Mouse (Mus musculus): ENCODE results near the gene Ube4a. TPM values are rescaled to one million over a fixed set of nuclear protein-coding genes. Genes with fewer than 3 reads are reported as not detected.

Gene Ube4a
- polyA plus RNA-seq, 1 experiment from 2014 or later, result 14.7 TPM

DNA sequence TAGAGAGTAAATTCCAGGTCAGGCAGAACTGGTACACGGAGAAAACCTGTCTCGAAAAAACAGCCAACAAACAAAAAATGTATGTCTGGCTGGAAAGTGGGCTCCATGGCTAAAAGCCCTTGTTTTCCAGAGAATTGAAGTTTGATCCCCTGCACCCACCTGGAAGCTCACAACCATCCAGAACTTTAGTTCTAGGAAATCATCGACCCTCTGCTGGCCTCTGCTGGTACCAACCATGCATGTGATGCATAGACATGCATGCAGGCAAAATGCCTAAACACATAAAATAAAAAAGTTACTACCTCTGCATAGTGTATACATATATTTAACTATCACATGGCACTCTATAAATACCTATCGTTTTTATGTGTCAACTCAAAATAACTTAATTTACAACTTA, 65.0 kb downstream of the Ube4a start:
- no peak overlapping the region for H3K4me3 ChIP-seq
- 62% methylated on average over 4 of the region's 4 CpGs for WGBS
- no peaks in the 10 kb centered on the region for H3K36me3 ChIP-seq
- H3K9me3 ChIP-seq (replicated peaks), result no peaks in the 10 kb centered on the region
- no peak overlapping the region for H3K27ac ChIP-seq
- H3K9ac ChIP-seq, result no peak overlapping the region
- no peak for ATAC-seq (replicated peaks; ENCODE audit: insufficient number of reproducible peaks, insufficient read depth, low FRiP score, low read depth)
- no peak overlapping the region for H3K4me2 ChIP-seq
- H3K4me1 ChIP-seq (replicated peaks), result peaks cover 13% of the 10 kb centered on the region
- H3K27me3 ChIP-seq, result no peaks in the 10 kb centered on the region

DNA sequence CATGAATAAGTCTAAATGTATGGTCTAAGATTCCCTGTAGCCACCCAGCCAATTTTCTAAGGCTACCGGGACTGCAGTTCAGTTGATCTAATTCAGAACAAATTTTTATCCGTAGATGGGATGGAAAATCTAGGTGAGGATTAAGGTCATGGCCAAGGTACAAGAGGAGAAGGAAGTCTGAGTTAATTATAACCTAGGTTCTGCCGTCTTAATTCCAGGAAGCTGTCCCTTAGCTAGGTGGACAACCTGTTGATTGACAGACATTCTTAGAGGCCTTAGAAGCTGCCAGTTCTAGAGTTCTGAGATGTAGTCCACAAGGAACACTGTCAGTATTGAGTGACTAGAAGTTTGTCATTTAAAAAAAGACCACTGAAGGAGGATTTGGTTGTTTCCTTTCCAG, 65.7 kb downstream of the Ube4a start:
- peaks cover 6% of the 10 kb centered on the region for H3K4me1 ChIP-seq (replicated peaks)
- no peak overlapping the region for H3K4me3 ChIP-seq
- H3K9ac ChIP-seq, result no peak overlapping the region
- no peaks in the 10 kb centered on the region for H3K27me3 ChIP-seq
- no peaks in the 10 kb centered on the region for H3K36me3 ChIP-seq
- no peak overlapping the region for H3K4me2 ChIP-seq
- H3K27ac ChIP-seq, result no peak overlapping the region
- ATAC-seq (replicated peaks; ENCODE audit: insufficient number of reproducible peaks, insufficient read depth, low FRiP score, low read depth), result no peak
- 55% methylated on average over 3 of the region's 3 CpGs for WGBS
- no peaks in the 10 kb centered on the region for H3K9me3 ChIP-seq (replicated peaks)

DNA sequence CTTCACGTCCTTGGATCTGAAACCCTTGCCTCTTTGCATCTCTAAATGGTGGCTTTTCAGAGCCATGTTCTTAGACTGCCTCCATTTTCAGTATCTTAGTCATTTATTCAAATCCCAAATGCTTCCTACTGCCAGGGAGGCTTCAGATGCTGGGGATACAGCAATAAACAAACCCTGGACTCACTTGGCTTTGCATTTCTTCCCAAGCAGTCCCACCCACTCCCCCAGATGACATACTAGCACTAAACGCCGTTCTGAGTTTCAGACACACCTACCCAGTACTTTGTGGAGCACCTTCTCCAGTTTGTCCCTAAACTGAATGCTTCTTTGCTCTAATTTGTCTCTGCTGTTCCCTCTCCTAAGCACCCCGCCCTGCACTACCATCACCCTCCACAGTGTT, 68.4 kb downstream of the Ube4a start:
- Histone ChIP-seq H3K4me1 (replicated peaks) (no peaks in the 10 kb centered on the region), H3K4me3 (no peak overlapping the region), H3K27ac (no peak overlapping the region), H3K27me3 (no peaks in the 10 kb centered on the region), H3K4me2 (no peak overlapping the region), H3K9ac (no peak overlapping the region), H3K36me3 (no peaks in the 10 kb centered on the region), H3K9me3 (replicated peaks) (no peaks in the 10 kb centered on the region)
- ATAC-seq (replicated peaks; ENCODE audit: insufficient number of reproducible peaks, insufficient read depth, low FRiP score, low read depth), result no peak
- WGBS, result 69% methylated on average over 4 of the region's 4 CpGs

DNA sequence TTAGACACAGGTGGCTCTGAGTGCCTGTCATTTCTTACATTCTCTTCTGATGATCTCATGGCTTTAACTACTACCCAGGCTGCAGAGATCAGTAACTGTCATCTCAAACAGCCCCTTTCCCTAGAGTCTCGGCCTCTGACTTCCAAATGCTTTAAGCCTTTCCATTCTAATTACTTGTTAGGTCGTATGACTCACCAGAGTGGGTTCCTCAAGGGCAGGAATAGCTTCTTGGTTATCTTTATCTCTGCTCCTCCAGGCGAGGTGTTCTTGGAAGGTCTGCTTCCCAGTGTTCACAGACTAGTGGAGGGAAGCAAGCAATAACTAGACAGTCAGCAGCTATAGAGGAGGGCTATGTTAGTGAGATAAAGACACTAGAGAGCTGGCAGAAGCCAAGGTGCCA, 72.7 kb downstream of the Ube4a start:
- no peaks in the 10 kb centered on the region for H3K4me1 ChIP-seq (replicated peaks)
- no peaks in the 10 kb centered on the region for H3K27me3 ChIP-seq
- ATAC-seq (replicated peaks; ENCODE audit: insufficient number of reproducible peaks, insufficient read depth, low FRiP score, low read depth), result no peak
- no peaks in the 10 kb centered on the region for H3K9me3 ChIP-seq (replicated peaks)
- H3K27ac ChIP-seq, result no peak overlapping the region
- no peak overlapping the region for H3K4me2 ChIP-seq
- no peak overlapping the region for H3K9ac ChIP-seq
- WGBS, result 25% methylated on average over 3 of the region's 3 CpGs
- H3K36me3 ChIP-seq, result no peaks in the 10 kb centered on the region
- H3K4me3 ChIP-seq, result no peak overlapping the region

DNA sequence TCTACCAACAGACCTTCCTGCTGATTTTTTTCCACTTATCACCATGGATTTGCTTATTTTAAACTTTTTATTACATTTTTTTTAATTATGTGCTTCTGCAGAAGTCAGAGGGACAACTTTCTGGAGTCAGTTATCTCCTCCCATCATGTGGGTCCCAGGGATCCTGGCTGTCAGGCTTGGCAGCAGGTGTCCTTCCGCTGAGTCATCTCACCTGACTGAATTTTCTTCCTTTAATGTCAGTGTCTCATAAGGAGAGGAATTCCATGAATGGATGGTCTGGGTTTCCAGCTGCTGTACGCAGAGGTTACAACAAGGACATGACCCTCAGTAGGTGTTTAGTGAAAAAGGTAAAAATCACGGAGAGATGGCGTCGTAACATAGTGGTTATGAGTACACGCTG, 74.2 kb downstream of the Ube4a start:
- Histone ChIP-seq H3K4me3 (no peak overlapping the region), H3K9me3 (replicated peaks) (no peaks in the 10 kb centered on the region), H3K9ac (no peak overlapping the region), H3K36me3 (no peaks in the 10 kb centered on the region), H3K27ac (no peak overlapping the region), H3K27me3 (no peaks in the 10 kb centered on the region), H3K4me2 (no peak overlapping the region), H3K4me1 (replicated peaks) (no peaks in the 10 kb centered on the region)
- no peak for ATAC-seq (replicated peaks; ENCODE audit: insufficient number of reproducible peaks, insufficient read depth, low FRiP score, low read depth)
- 85% methylated on average over 6 of the region's 6 CpGs for WGBS

- no peak for ATAC-seq (replicated peaks; ENCODE audit: insufficient number of reproducible peaks, insufficient read depth, low FRiP score, low read depth)
- H3K9me3 ChIP-seq (replicated peaks), result no peaks in the 10 kb centered on the region
- 38% methylated on average over 2 of the region's 2 CpGs for WGBS
- no peak overlapping the region for H3K9ac ChIP-seq
- no peaks in the 10 kb centered on the region for H3K4me1 ChIP-seq (replicated peaks)
- H3K27ac ChIP-seq, result no peak overlapping the region
- no peaks in the 10 kb centered on the region for H3K36me3 ChIP-seq
- H3K4me2 ChIP-seq, result no peak overlapping the region
- no peak overlapping the region for H3K4me3 ChIP-seq
- H3K27me3 ChIP-seq, result no peaks in the 10 kb centered on the region
These were observed 75.3 kb downstream of the Ube4a start for GRCm38 (mm10) chr9:44890122-44890521.

DNA sequence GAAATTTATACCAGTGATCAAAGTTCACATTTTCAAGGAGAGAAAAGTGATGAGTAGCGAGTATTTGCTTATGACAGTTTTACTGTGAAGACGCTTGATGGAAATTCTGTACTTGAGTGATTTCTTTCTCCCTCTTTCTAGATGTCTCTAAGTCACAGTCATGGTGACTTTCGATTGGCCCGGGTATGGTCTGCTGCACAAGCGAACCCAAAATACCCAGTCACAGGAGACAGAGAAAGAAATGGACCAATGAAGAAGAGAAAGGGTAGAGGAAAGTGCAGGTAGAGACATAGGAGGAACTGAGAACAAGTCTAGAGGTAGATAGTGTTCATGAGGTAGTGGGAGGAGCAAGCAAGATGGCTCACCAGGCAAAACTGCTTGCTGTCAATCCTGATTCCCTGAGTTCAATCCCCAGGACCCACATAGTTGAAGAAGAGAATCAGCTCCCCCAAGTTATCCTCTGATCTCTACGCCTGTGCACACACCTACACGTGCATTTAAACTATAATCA, 77.2 kb downstream of the Ube4a start:
- 83% methylated on average over 7 of the region's 7 CpGs for WGBS
- no peaks in the 10 kb centered on the region for H3K36me3 ChIP-seq

GRCm38 (mm10) chr9:44882981-44883569, 82.3 kb downstream of the Ube4a start:
- H3K9me3 ChIP-seq (replicated peaks), result no peaks in the 10 kb centered on the region
- H3K36me3 ChIP-seq, result no peaks in the 10 kb centered on the region
- peak overlapping the region; percentile 100 for H3K4me2 ChIP-seq
- H3K27ac ChIP-seq, result no peak overlapping the region
- H3K4me1 ChIP-seq (replicated peaks), result peaks cover 34% of the 10 kb centered on the region
- H3K9ac ChIP-seq, result peak overlapping the region; percentile 74
- WGBS, result 1% methylated on average over 21 of the region's 21 CpGs
- ATAC-seq (replicated peaks; ENCODE audit: insufficient number of reproducible peaks, insufficient read depth, low FRiP score, low read depth), result no peak
- H3K4me3 ChIP-seq, result peak overlapping the region; percentile 99
- H3K27me3 ChIP-seq, result no peaks in the 10 kb centered on the region

More for the DNA sequence above, 77.2 kb downstream of the Ube4a start:
- no peaks in the 10 kb centered on the region for H3K27me3 ChIP-seq
- no peak overlapping the region for H3K27ac ChIP-seq
- peaks cover 2% of the 10 kb centered on the region for H3K4me1 ChIP-seq (replicated peaks)
- H3K9me3 ChIP-seq (replicated peaks), result no peaks in the 10 kb centered on the region
- no peak overlapping the region for H3K4me3 ChIP-seq
- H3K9ac ChIP-seq, result no peak overlapping the region
- ATAC-seq (replicated peaks; ENCODE audit: insufficient number of reproducible peaks, insufficient read depth, low FRiP score, low read depth), result no peak
- no peak overlapping the region for H3K4me2 ChIP-seq

DNA sequence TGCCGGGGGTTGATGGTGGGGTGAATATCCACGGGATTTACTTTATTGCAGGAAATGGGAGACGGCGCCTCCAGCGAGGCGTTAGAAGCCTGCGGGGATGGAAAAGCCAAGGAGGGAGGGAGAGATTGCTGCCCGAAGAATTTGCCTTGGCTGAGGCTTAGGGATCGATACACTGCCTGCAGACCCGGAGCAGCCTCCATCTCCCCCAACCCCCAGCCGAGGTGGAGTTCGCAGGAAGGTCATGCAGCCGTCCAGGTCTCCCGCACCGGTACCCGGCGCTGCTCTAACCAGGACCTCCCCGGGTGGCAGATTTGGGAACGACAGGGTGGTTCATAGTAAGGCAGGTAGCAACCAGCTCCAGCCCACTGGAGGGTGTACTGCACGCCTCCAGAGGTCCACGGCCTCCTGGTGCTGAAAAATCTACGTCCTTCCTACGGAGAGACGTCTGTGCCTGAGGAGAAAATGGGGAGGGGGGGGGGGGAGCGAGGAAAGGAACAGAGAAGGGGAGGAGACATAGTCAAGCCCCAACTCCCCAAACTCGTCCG, 82.9 kb downstream of the Ube4a start:
- peak overlapping the region; percentile 97 for H3K27ac ChIP-seq
- H3K9me3 ChIP-seq (replicated peaks), result no peaks in the 10 kb centered on the region
- no peaks in the 10 kb centered on the region for H3K27me3 ChIP-seq
- peak overlapping the region; percentile 99 for H3K4me3 ChIP-seq
- no peaks in the 10 kb centered on the region for H3K36me3 ChIP-seq
- H3K4me1 ChIP-seq (replicated peaks), result peaks cover 38% of the 10 kb centered on the region
- 0% methylated on average over 27 of the region's 27 CpGs for WGBS
- H3K9ac ChIP-seq, result peak overlapping the region; percentile 74
- no peak for ATAC-seq (replicated peaks; ENCODE audit: insufficient number of reproducible peaks, insufficient read depth, low FRiP score, low read depth)
- peak overlapping the region; percentile 100 for H3K4me2 ChIP-seq

DNA sequence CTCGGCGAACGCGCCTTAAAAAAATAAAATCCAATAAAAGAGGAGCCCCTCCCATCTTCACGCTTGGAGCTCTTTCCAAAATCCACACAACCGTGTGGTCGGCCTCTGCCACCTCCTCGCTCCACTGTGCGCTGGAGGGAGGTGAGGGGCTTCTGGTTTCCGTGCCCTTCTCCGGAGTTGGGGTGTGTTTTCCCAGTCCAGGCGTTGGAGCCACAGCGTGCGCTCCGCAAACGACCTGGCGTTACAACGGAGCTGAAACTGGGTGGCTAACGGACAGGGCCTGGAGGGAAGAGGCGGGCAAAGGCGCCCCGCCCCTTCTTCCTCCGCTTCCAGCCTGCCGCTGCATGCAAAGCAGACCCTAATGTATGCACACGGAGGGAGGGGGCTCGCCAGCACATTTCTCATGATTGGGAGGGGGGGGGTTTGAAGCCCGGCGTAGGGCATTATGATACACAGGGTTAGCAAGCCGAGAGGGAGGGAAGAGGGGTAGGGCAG, 83.4 kb downstream of the Ube4a start:
- WGBS, result under 1% methylated on average over 29 of the region's 29 CpGs
- H3K9ac ChIP-seq, result peak overlapping the region; percentile 74
- no peaks in the 10 kb centered on the region for H3K27me3 ChIP-seq
- H3K36me3 ChIP-seq, result no peaks in the 10 kb centered on the region
- H3K4me3 ChIP-seq, result peak overlapping the region; percentile 99
- no peaks in the 10 kb centered on the region for H3K9me3 ChIP-seq (replicated peaks)
- peak overlapping the region; percentile 97 for H3K27ac ChIP-seq
- H3K4me1 ChIP-seq (replicated peaks), result peaks cover 43% of the 10 kb centered on the region
- peak overlapping the region; percentile 100 for H3K4me2 ChIP-seq
- ATAC-seq (replicated peaks; ENCODE audit: insufficient number of reproducible peaks, insufficient read depth, low FRiP score, low read depth), result peak; percentile 68

- H3K4me3 ChIP-seq, result peak within 1 kb of the TSS; percentile 99
- peak within 1 kb of the TSS; percentile 99 for H3K9ac ChIP-seq
- peak within 1 kb of the TSS; percentile 100 for H3K4me2 ChIP-seq
- H3K27ac ChIP-seq, result peak within 1 kb of the TSS; percentile 97
- H3K9me3 ChIP-seq (replicated peaks), result no peaks in the 10 kb centered on the region
- peaks cover 46% of the 10 kb centered on the region for H3K4me1 ChIP-seq (replicated peaks)
- no peaks in the 10 kb centered on the region for H3K36me3 ChIP-seq
- WGBS, result under 1% methylated on average over 41 of the region's 71 CpGs
- peak; percentile 85 for ATAC-seq (replicated peaks; ENCODE audit: insufficient number of reproducible peaks, insufficient read depth, low FRiP score, low read depth)
- H3K27me3 ChIP-seq, result no peaks in the 10 kb centered on the region
These were observed 84.1 kb downstream of the Ube4a start, which contains the start of gene Kmt2a for GRCm38 (mm10) chr9:44881221-44881871. Gene Kmt2a (minus strand): TSS chr9:44881296.
